Mouse (Mus musculus) liver, adult 2 months (tissue): ENCODE results near the gene Kdm2b.

Experiments used
- CTCF ChIP-seq: fragments of 200-500 bp; IDR thresholded peaks from 2 replicates; pipeline ENCODE4 v1.5.1; 2011; ENCODE audit warnings: low read depth, low read length, control low read depth
- POLR2A ChIP-seq: fragments of 200-500 bp; IDR thresholded peaks from 2 replicates; pipeline ENCODE4 v1.6.1; 2011; ENCODE audit warnings: low read length, control low read depth; ENCODE audit not compliant: insufficient read depth; ENCODE audit errors: extremely low read depth

DNA sequence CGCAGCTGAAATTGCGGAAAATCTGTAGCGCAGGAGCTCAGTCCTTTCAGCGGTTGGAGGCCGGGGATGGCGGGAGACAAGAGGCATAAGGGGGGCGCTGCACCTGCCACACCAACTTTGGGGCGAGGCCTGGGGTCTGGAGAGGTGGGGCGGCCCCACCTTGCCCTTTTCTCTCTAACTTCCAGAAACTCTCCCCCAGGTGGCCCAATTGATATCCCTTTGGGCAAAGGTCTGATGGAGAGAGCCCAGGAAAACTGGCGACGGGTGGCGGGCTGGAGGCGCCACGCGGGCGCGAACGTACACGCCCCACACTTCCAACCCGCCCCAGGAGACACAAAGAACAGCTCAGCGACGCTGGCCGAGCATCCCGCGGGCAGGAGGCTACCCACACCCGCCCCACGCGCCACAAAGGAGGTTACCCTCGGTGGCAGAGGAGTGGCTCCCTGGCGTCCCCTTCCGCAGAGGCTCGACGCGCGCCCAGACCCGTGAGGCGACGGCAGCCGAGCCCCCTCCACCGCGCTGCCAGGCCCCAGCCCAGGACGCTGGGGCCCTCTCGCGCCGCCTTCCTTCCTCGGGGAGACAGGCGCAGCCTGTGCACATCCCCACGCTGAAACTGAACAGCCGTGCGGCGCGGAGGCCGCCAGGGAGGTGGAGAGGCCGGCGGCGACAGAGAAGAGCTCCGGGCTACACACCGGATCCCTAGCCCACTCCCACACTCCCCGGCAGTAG lies 37.5 kb downstream of the Kdm2b start:
- TF ChIP-seq POLR2A (no peak), CTCF (no peak)
